Mouse (Mus musculus) layer of hippocampus, postnatal 10 days (tissue): Measurements from ENCODE around the gene Stac2. TPM values are rescaled to one million over a fixed set of nuclear protein-coding genes. Genes with fewer than 3 reads are reported as not detected.

ENCODE experiments used
- DNase-seq, 2 experiments: peaks; one replicate each; pipeline ENCODE4 v3.0.0; 2021; ENCODE audit warnings: low spot score in 2 of 2
- long read RNA-seq: library from polyadenylated mRNA; stranded (forward); transcript quantifications from one replicate; pipeline ENCODE4 v2.0.0, GENCODE M21; 2023
- total RNA-seq, 2 experiments: library from RNA; stranded (reverse); gene quantifications; 2 replicates each; pipeline ENCODE4 v1.2.3; 2021

Stac2 gene
- 10 to 100 TPM; 13.0 to 14.9 TPM for total RNA-seq
- long read RNA-seq, partial matches to known transcripts = 4 of 9 reads
- long read RNA-seq, other reads (novel, unspliced or antisense) = 3 of 9 reads

GRCm38 (mm10) chr11:98052989-98053834 lies at the start of gene Stac2:
Gene Stac2, minus strand, starts transcription at chr11:98053462.
- DNase-seq = peak; percentile 58 to 70

GRCm38 (mm10) chr11:98101332-98101731 lies 48.1 kb upstream of the Stac2 start:
- DNase-seq = no peak

- no peak for DNase-seq
Measured at GRCm38 (mm10) chr11:98090583-98090982, 37.3 kb upstream of the Stac2 start.

- peak; percentile 11 to 35 for DNase-seq
Measured at GRCm38 (mm10) chr11:98088224-98088623, 35.0 kb upstream of the Stac2 start.

- no peak for DNase-seq
Measured at GRCm38 (mm10) chr11:98086574-98086973, 33.3 kb upstream of the Stac2 start.

- DNase-seq = peak; percentile 27 to 32
Measured at GRCm38 (mm10) chr11:98086141-98086540, 32.9 kb upstream of the Stac2 start.

GRCm38 (mm10) chr11:98082745-98083144 lies 29.5 kb upstream of the Stac2 start:
- DNase-seq = no peak

GRCm38 (mm10) chr11:98080450-98080849 lies 27.2 kb upstream of the Stac2 start:
- DNase-seq = no peak

- DNase-seq = no peak
Measured at GRCm38 (mm10) chr11:98077086-98077485, 23.8 kb upstream of the Stac2 start.

GRCm38 (mm10) chr11:98075195-98075808 lies 22.0 kb upstream of the Stac2 start:
- DNase-seq = peak; percentile 94 to 95

- DNase-seq = no peak
Measured at GRCm38 (mm10) chr11:98073442-98073841, 20.2 kb upstream of the Stac2 start.

- DNase-seq = no peak
Measured at GRCm38 (mm10) chr11:98067255-98067654, 14.0 kb upstream of the Stac2 start.

GRCm38 (mm10) chr11:98066201-98066600 lies 12.9 kb upstream of the Stac2 start:
- no peak for DNase-seq

- DNase-seq = peak; percentile 66 to 72
Measured at GRCm38 (mm10) chr11:98061904-98062562, 8.8 kb upstream of the Stac2 start.

GRCm38 (mm10) chr11:98061441-98061840 lies 8.2 kb upstream of the Stac2 start:
- DNase-seq = no peak

GRCm38 (mm10) chr11:98060104-98060692 lies 6.9 kb upstream of the Stac2 start:
- no peak for DNase-seq

- DNase-seq = no peak
Measured at GRCm38 (mm10) chr11:98059662-98060061, 6.4 kb upstream of the Stac2 start.

GRCm38 (mm10) chr11:98057998-98058397 lies 4.7 kb upstream of the Stac2 start:
- no peak for DNase-seq

GRCm38 (mm10) chr11:98057466-98057865 lies 4.2 kb upstream of the Stac2 start:
- DNase-seq = no peak

- DNase-seq = no peak
Measured at GRCm38 (mm10) chr11:98052129-98052988, 903 bp downstream of the Stac2 start.
